Mouse (Mus musculus) skeletal muscle tissue, adult 2 months (tissue): ENCODE results near the gene Dnm3.
A peak's percentile ranks its signal among the peaks of the same experiment; 100 is the strongest.

Experiments used
- DNase-seq: peaks from one replicate; pipeline ENCODE4 v3.0.0-alpha.2; 2012; ENCODE audit warnings: low read depth, low spot score

Gene Dnm3

DNA sequence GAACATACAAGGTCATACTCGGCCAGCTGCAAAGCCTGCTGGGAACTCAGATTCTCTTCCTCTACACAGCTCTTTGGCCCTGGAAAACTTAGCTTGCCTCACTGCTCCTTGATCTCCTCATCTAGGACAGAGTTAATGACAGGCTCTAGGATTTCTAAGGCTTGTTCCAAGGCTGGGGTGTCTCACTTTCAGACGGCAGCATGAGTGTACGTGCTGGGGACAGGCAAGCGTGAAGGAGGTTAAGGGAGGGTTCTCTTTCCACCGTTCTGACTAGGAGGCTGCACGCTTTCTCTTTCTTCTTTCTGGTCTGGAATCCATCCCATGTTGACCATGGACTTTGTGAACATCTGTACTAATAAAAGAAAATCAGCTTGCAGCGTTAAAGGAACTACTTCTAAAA lies 315.2 kb downstream of the Dnm3 start:
- no peak for DNase-seq

DNA sequence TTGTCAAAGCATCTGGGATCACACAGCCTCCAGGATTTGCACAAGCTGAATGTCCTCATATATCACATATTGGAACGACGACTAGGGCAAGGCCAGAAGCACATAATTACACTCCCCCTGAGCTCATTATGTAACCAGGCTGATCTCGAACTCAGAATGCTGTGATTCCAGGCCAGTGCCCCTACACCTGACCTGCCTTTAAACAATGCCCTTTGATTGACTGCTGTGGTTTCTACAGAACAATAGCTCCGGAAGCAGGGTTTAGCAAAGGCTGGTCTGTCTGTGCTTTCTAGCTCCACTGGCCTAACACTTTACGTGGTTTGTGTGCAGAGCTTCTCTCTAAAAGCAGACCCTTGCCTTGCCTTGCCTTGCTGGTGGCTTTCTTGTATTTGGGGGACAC lies 315.6 kb downstream of the Dnm3 start:
- DNase-seq = no peak

DNA sequence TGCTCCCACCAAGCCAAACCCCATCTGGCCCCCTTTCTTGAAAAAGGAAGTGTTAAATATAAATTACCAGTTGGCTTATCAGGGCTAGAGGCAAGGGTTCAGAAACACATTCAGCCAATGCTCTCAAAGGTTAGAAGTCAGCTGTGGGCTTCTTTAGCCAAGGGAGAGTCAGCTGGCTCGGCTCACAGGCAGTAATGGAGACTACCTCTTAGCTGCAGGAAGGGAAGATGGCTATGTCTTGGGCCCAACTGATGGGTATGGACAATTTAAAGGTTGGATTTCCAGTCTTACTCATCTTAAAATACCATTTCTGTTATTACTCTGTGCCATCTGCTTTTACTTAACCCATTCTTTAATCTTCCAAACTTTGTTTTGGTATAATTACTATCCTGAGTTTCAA lies 317.1 kb downstream of the Dnm3 start:
- no peak for DNase-seq

DNA sequence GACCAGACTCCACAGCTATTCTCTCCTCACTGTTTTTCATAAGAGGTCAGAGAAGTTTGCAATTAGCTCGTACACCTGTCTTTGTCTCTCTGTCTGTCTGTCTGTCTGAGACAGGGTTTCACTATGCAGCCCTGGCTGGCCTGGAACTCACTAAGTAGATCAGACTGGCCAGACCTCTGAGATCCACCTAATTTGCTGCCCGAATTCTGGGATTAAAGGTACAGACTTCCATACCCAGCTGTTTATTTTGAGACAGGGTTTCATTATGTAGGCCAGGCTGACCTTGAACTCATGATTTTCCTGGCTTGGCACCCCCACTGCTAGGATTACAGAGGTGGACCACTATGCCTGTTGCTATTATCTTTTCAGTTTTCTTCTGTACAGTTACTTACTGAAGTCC lies 319.3 kb downstream of the Dnm3 start:
- DNase-seq = no peak

DNA sequence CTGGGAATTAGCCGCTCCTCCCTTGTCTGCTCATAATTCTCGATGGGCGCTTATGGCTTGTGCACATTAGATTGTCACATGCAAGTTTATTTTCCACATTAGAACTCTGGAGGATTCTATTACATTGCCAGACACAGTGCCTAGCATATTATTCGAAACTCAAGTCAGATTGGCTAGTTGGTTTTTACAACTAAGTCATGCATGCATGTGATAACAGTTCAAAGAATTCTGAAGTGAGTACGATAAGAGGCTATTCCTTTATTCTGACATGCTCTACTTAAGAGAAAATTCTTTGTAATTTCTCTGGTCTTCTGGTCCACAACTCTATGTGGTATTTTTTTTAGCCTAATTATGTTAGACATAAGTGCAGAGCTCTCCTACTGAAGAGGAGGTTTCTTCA lies 320.2 kb downstream of the Dnm3 start:
- DNase-seq = no peak

DNA sequence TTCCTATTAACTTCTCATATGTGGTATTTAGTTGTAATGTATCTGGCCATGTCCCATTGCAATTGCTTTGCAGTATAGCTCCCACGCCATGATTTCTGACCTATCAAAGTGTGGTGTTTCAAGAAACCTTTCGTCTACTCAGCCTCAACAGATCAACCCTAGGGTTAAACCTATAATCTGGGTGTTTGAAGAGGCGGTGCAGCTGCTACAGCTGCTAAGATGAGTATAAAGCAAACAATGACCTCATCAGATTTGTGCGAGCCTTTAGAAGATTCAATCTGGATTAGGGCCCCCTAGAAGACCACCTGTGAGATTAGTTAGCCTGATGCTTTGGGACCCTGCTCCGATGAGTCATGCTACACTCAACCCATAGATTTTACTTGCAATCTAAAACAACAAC lies 321.0 kb downstream of the Dnm3 start:
- no peak for DNase-seq

DNA sequence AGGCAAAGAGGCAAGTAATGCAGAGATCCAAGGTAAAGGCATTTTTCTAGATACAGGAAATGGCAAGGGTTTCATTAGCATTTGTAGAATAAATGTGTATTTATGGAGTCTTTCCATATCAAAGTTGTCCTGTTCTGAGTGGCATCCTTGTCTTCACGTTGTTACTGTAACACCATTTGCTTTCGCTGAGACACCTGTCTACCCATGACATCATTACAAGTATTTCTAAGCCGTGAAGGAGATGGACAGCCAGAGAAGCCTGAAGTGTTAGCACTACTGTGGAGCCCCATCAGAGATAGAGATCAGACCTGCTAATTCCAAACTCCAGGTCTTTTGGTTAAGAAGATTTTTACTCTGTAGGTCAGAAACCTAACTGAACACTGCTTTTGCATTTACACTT lies 322.3 kb downstream of the Dnm3 start:
- no peak for DNase-seq

DNA sequence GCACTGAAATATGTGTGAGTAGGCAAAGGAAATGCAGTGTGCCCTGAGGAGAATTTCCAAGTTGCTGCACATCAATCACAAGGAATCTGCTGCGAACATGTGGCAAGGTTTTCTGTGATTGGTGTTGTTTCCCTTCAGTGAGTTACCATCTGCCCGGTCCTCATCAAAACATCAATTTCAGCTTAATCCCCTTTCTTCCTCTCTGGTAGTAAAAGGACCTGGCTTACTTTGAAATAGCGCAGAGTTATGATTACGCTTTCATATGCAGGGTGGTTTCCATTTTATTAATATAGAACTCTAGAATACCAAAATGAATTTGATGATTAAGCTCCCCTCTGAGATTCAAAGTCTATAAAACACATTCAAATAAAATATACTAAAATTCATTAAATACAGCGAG lies 324.7 kb downstream of the Dnm3 start:
- no peak for DNase-seq

DNA sequence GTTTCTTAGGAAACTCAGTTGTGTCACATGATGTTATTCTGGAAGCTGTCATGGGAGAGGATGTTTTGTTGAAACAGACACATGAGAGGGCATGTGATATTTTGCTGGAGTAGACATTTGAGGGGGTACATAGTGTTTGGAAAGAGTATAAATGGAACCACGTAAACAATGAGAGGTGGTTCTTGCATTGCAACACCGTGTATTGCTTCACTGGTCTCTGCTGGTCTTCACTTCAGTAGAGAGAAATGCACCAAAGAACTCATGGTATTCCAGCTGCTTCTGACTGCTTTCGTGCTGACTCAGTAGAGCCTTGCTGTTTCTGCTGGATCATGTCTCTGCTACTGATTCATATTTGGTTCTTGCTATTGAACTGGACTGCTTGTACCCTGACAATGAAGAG lies 328.1 kb downstream of the Dnm3 start:
- no peak for DNase-seq

DNA sequence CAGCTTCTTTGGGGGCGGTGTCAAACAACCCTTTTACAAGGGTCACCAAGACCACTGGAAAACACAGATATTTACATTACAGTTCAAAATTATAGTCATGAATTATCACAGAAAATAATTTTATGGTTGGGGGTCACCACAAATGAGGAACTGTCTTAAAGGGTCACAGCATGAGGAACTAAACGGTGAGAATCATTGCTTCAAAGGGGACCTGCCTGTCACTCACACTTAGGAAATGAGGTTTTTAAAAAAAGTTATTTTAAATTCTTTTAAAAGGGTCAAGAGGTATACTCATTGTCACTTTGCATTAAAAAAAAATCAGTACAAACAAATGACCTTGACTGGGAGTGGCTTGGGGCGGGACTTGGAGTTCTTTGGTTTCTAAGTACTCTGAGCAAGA lies 330.3 kb downstream of the Dnm3 start:
- DNase-seq = no peak

DNA sequence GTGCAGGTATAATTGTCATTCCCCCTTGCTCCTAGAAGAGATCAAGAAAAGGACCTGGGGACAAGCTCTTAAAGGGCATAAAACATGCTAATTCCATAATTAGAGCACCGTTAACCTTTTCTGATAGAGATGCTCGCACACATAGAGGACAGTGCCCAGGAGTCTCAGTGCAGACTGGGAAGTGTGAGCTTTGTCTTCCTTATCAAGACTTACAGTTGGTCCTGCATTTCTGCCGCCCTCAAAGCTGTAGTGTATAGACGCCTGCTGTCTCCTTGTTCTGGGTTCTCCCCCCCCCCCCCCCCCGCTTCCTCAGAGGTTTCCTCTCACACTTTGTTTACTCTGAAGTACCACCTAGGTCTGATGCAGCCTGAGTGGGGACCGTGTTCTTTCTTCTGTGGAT lies 332.1 kb downstream of the Dnm3 start:
- no peak for DNase-seq

DNA sequence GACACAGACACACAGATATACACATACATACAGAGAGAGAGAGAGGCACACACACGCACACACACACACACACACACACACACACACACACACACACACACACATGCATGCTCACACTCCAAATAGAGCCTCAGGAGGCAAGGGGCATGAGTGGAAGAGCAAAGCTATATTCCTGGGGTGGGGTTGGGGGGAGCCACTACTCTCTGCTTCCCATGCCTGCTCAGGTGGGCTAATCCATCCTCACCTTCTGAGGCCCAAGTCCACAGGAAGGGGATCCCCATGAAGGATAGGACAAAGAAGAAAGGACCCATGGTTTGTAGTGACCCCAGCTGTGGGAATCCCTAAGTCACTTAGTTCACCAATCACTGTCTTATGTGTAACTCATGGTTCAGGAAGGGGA lies 332.8 kb downstream of the Dnm3 start:
- DNase-seq = no peak

DNA sequence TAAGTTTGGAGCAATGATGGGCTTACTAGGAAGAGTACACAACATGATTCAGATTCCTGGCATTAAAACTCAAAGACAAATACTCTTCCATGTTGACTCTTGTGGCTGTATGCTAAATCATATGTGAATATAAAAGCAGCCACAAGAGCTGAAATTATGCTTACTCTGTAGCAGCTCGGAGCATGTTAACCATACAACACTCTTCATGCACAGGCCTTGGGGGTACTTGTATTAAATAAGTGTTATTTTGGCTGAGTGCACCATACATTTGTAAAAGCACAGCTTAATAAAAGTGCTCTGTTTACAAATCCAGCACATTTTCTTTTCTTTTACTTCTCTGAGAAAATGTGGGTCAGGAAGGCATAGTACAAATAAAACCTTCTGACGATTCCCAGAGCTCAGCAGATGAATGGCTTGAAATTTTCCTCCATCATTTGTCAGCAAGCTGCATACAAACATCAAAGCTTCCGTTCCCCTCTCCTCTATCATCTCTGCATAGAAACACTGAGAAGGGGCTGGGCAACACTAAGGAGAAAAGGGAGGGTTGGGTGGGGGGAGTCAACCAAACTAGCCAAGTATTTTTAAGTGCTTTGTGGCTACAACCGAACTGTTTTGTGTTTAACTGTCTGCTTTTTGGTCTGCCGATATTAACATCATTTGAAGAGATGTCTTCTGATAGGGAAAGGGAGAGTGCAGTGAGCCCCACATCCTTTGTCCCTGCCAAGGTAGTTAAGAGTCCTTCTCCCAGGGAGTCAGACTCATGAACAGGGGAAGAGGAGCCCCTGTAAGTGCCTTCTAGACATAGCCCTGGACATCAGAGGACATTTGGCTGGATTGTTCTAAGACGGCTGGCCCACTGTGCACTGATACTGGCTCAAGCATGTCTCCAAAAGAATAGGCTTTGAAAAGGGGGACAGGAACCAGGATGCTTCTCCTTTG lies 333.6 kb downstream of the Dnm3 start:
- no peak for DNase-seq

DNA sequence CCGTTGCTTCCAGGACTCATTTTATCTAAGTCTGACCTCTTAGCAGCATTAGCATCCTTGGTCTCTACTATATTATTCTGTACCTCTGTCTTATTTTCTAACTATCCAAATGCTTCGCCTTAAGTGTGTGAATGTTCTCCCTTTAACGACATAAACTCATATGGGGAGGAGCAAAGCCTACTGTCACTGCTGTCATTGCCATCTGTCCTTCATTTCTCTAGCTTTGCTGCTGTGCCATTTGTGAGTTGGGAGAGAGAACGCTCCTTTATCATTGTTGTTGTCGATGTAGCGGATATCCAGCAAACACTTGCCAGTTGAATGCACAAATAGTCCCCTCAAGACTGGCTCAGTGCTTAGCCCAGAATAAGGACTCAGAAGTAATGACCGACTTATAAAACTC lies 335.5 kb downstream of the Dnm3 start:
- DNase-seq = no peak

DNA sequence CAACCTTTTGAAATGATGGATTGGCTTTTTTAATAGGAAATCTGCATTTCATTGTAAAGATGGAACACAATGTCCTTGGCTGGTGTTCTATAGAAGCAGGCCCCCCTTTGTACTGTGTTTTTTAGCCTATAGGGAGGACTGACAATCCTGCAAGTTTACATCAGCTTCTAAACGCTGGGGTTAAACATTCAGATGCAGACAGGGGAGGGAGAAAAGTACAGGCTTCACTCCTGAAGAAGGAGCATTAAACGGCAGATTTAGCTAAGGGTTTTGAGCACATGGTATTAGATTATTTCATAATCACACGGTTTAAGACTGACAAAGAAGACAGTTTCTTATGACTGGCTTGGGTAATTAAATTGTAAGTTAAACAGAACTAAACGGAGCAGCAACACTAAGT lies 341.5 kb downstream of the Dnm3 start:
- DNase-seq = no peak

DNA sequence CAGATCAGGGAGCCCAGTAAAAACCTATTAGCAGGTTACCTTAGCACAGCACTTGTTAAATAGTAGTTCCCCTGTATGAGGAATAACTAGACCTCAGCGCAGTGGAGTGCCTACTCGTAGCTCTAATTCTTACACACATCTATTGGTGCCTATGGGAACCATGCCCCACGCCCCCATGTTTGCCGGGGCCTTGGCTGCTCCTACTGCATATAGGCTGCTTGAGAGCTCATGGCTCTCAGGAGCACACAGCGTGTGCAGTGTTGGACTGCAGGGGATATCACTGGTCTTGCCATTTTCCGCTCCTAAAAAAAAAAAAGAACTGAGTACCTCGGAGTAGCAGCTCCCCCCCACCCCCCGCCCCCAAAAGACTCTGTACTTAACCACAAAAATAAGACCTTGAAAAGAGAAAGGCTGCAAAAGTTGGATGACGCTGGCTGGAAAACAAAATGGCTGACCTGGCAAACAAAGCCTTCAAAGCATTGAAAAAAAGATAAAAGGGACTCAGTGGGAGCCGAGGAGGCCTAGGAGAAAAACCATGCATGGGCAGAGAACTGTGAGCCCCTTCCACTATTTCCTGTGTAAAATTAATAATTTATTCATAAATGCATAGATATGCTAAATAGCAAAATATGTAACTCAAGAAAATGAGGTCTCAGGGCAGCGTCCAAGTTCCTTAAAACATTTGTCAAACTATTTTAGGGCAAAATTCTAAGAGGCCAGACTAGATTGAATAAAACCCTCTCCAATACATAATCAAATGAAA lies 342.2 kb downstream of the Dnm3 start:
- no peak for DNase-seq

DNA sequence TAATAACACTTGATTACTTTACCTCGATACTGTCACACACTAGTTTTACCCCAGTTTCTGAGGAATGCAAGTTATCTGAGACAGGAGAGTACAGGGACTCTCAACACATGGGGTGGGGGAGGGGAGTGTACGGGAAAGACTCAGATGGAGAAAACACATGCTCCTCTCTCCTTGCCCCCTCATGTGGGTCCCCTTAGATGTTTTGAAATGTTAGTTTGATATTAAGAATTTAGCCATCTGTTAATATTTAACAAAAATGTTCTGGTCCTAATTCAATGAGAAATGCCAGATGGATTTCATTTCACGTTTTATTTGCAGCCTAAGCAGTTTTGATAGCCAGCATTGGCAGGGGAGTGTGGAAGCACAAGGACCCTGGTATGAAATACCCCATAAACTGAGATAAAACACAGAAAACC lies 343.2 kb downstream of the Dnm3 start:
- peak; percentile 9 for DNase-seq

DNA sequence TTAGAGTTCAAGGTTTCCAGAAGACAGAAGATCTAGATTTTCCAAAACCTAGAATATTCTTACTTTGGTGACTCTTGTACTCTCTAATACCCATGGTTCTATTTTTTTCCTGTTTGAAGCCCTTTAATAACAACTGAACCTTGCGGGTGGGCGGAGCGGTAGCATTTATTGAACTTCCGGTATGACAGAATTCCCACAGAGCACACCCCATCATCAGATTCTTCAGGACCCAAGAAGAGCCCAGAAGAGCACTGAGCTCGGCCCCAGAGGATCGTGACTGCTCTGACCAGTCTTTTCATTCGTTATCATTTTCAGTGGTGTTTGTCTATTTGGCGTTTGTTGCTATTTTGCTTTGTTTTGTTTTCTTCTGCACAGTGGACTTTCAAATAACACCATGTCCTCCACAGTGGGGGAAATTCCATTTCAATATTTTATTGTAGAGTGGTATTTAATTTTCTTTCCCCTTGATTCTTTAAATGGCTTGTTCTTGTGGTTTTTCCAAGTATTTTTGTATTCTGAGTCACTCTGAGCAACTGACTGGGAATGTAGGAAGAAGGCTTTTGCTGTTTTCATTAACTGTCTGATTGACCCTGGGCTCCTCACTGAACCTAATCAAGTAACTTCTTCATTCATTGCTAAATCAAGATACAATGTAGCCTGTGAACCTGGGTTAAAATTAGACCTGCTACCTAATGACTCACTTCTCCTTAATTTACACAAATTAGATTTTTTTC lies 344.8 kb downstream of the Dnm3 start:
- peak; percentile 17 for DNase-seq

DNA sequence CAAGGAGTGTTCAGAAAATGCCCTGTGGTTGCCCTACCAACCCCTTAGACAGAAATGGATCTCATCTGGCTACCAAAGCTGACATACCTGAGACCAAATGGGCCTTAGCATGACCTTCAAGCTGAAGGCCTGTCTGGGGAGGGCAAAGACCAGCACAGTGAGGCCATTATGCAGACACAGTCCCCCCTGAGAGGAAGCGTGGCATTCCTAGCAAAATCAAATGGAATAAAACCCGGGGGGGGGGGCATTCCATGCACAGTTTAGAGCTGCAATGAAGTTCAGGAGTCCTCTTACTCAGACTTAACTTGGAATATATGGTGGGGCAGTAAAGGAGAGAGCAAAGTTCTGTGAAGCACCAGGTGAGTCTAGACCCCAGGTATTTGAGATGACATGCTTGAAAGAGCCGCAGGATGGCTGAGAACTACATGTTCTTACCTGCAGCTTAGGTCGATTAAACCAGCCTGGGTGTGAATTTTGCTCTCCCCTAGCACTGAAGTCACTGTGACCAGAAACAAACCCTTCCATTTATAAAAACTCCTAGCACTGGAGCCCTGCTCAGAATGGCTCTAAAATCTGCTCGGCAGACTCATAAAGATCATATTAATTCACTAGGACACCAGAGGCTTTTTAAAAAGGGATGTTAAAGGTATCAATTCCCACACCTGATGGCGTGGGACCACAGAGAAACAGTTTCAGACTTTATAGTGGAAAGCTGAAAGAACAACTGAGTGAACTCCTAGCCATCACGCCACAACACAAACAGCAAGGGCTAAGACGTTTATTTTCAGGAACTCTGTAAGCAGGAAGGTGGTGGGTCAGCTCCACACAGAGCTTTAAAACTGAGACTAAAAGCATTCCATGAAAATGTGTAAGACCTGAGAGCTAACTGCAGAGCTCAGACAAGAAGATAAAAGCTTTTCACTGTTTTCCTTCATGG lies 350.7 kb downstream of the Dnm3 start:
- DNase-seq = no peak

DNA sequence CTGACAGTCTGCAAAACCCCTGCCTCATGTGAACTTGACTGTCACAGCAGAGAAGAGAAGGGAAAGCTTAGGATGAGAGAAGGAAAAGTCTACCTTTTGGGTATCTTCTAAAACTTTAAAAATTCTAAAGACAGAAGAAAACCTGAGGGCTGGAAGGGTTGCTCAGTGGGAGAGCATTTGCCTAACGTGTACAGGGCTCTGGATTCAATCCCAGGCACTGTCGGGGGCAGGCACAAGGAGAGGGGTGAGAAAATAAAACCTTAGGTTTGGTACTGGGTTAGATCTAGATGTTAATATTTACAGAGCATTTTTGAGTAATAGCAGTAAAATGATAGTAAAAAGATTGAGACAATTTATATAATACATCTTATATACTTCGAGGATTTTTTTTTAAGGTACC lies 353.4 kb downstream of the Dnm3 start:
- no peak for DNase-seq
